Mouse (Mus musculus): ENCODE results near the gene Hrh1. TPM values are rescaled to one million over a fixed set of nuclear protein-coding genes. Genes with fewer than 3 reads are reported as not detected.

Gene Hrh1
- polyA plus RNA-seq, 1 experiment: 0.23 TPM

Other genes starting within 250 kb of the Hrh1 start
- 0.03 and 0.19 TPM in 2 replicates for gene Slc6a1, start 115.3 kb upstream of the Hrh1 start, polyA plus RNA-seq (2012; rRNA removed)
- 20.1 and 20.6 TPM in 2 replicates for gene Atg7, start 245.2 kb downstream of the Hrh1 start, polyA plus RNA-seq (2012; rRNA removed)

Measured in kidney, adult 2 months (tissue).